Mouse (Mus musculus): ENCODE measurements around the gene Foxo3. TPM values are rescaled to one million over a fixed set of nuclear protein-coding genes. Genes with fewer than 3 reads are reported as not detected.

The Foxo3 gene
- polyA plus RNA-seq, 1 experiment from 2014 or later, result 8.0 TPM

GRCm38 (mm10) chr10:42154727-42155126, 121.8 kb downstream of the Foxo3 start:
- no peak for TF ChIP-seq EP300 (optimal IDR thresholded peaks at IDR 0.05)
- H3K4me2 ChIP-seq (replicated peaks; ENCODE audit: low read depth), result no peak overlapping the region
- no peak for ATAC-seq (ENCODE audit: low FRiP score, low TSS enrichment)
- H3K9me3 ChIP-seq (ENCODE audit: control insufficient read depth, low read length), result 0 out of 2 replicates have a peak, but pooled peaks cover 3% of the 10 kb centered on the region
- no peak overlapping the region for H3K27ac ChIP-seq (replicated peaks)
- no peaks in the 10 kb centered on the region for H3K4me1 ChIP-seq (replicated peaks; ENCODE audit: control insufficient read depth, insufficient read depth)
- no peak overlapping the region for H3K4me3 ChIP-seq (ENCODE audit: low read depth, low read length)
- 84% methylated on average over 2 of the region's 2 CpGs for WGBS
- H3K9ac ChIP-seq (ENCODE audit: low read length), result no peak overlapping the region
- H3K36me3 ChIP-seq (ENCODE audit: control insufficient read depth, insufficient read depth, low read length), result no peaks in the 10 kb centered on the region
- H3K27me3 ChIP-seq (ENCODE audit: control insufficient read depth, insufficient read depth, low read length), result no peaks in the 10 kb centered on the region
- no peak for DNase-seq (ENCODE audit: low spot score)

- no peak overlapping the region for H3K4me2 ChIP-seq (replicated peaks; ENCODE audit: low read depth)
- no peaks in the 10 kb centered on the region for H3K36me3 ChIP-seq (ENCODE audit: control insufficient read depth, insufficient read depth, low read length)
- H3K27ac ChIP-seq (replicated peaks), result no peak overlapping the region
- no peak for DNase-seq (ENCODE audit: low spot score)
- no peak overlapping the region for H3K9ac ChIP-seq (ENCODE audit: low read length)
- no peaks in the 10 kb centered on the region for H3K27me3 ChIP-seq (ENCODE audit: control insufficient read depth, insufficient read depth, low read length)
- WGBS, result 43% methylated on average over 14 of the region's 14 CpGs
- TF ChIP-seq EP300 (optimal IDR thresholded peaks at IDR 0.05) (no peak), CTCF (IDR thresholded peaks at IDR 0.05; ENCODE audit: low read depth) (no peak)
- H3K4me1 ChIP-seq (replicated peaks; ENCODE audit: control insufficient read depth, insufficient read depth), result no peaks in the 10 kb centered on the region
- H3K9me3 ChIP-seq (ENCODE audit: control insufficient read depth, low read length), result no peaks in the 10 kb centered on the region
- H3K4me3 ChIP-seq (ENCODE audit: low read depth, low read length), result no peak overlapping the region
- no peak for ATAC-seq (ENCODE audit: low FRiP score, low TSS enrichment)
These were observed 123.9 kb downstream of the Foxo3 start for GRCm38 (mm10) chr10:42152426-42153205.

GRCm38 (mm10) chr10:42149767-42150166, 126.8 kb downstream of the Foxo3 start:
- ATAC-seq (ENCODE audit: low FRiP score, low TSS enrichment) (no peak), DNase-seq (ENCODE audit: low spot score) (no peak)
- H3K9ac ChIP-seq (ENCODE audit: low read length), result no peak overlapping the region
- H3K9me3 ChIP-seq (ENCODE audit: control insufficient read depth, low read length), result no peaks in the 10 kb centered on the region
- WGBS, result 62% methylated on average over 3 of the region's 3 CpGs
- TF ChIP-seq EP300 (optimal IDR thresholded peaks at IDR 0.05) (no peak), CTCF (IDR thresholded peaks at IDR 0.05; ENCODE audit: low read depth) (no peak)
- no peak overlapping the region for H3K27ac ChIP-seq (replicated peaks)
- no peak overlapping the region for H3K4me3 ChIP-seq (ENCODE audit: low read depth, low read length)
- H3K4me2 ChIP-seq (replicated peaks; ENCODE audit: low read depth), result no peak overlapping the region
- H3K36me3 ChIP-seq (ENCODE audit: control insufficient read depth, insufficient read depth, low read length), result no peaks in the 10 kb centered on the region
- H3K4me1 ChIP-seq (replicated peaks; ENCODE audit: control insufficient read depth, insufficient read depth), result no peaks in the 10 kb centered on the region
- no peaks in the 10 kb centered on the region for H3K27me3 ChIP-seq (ENCODE audit: control insufficient read depth, insufficient read depth, low read length)

- H3K9ac ChIP-seq (ENCODE audit: low read length), result no peak overlapping the region
- no peak overlapping the region for H3K4me3 ChIP-seq (ENCODE audit: low read depth, low read length)
- ATAC-seq (ENCODE audit: low FRiP score, low TSS enrichment) (no peak), DNase-seq (ENCODE audit: low spot score) (no peak)
- no peaks in the 10 kb centered on the region for H3K27me3 ChIP-seq (ENCODE audit: control insufficient read depth, insufficient read depth, low read length)
- 55% methylated on average over 3 of the region's 3 CpGs for WGBS
- no peaks in the 10 kb centered on the region for H3K4me1 ChIP-seq (replicated peaks; ENCODE audit: control insufficient read depth, insufficient read depth)
- TF ChIP-seq EP300 (optimal IDR thresholded peaks at IDR 0.05) (no peak), CTCF (IDR thresholded peaks at IDR 0.05; ENCODE audit: low read depth) (no peak)
- H3K4me2 ChIP-seq (replicated peaks; ENCODE audit: low read depth), result no peak overlapping the region
- H3K27ac ChIP-seq (replicated peaks), result no peak overlapping the region
- H3K36me3 ChIP-seq (ENCODE audit: control insufficient read depth, insufficient read depth, low read length), result no peaks in the 10 kb centered on the region
- H3K9me3 ChIP-seq (ENCODE audit: control insufficient read depth, low read length), result no peaks in the 10 kb centered on the region
These were observed 128.2 kb downstream of the Foxo3 start for GRCm38 (mm10) chr10:42148326-42148725.

GRCm38 (mm10) chr10:42145221-42145620, 131.3 kb downstream of the Foxo3 start:
- Histone ChIP-seq H3K27ac (replicated peaks) (peak overlapping the region; percentile 56; the same call in 1 of the 2 replicates), H3K4me2 (replicated peaks; ENCODE audit: low read depth) (no peak overlapping the region), H3K4me1 (replicated peaks; ENCODE audit: control insufficient read depth, insufficient read depth) (no peaks in the 10 kb centered on the region), H3K9me3 (ENCODE audit: control insufficient read depth, low read length) (no peaks in the 10 kb centered on the region), H3K9ac (ENCODE audit: low read length) (no peak overlapping the region), H3K27me3 (ENCODE audit: control insufficient read depth, insufficient read depth, low read length) (no peaks in the 10 kb centered on the region), H3K4me3 (ENCODE audit: low read depth, low read length) (no peak overlapping the region), H3K36me3 (ENCODE audit: control insufficient read depth, insufficient read depth, low read length) (no peaks in the 10 kb centered on the region)
- DNase-seq (ENCODE audit: low spot score) (peak; percentile 31), ATAC-seq (ENCODE audit: low FRiP score, low TSS enrichment) (no peak)
- TF ChIP-seq EP300 (optimal IDR thresholded peaks at IDR 0.05), result no peak
- TF ChIP-seq CTCF (IDR thresholded peaks at IDR 0.05; ENCODE audit: low read depth), result no peak
- 38% methylated on average over 5 of the region's 5 CpGs for WGBS

GRCm38 (mm10) chr10:42144788-42145187, 131.8 kb downstream of the Foxo3 start:
- 50% methylated on average over 4 of the region's 5 CpGs for WGBS
- no peak for ATAC-seq (ENCODE audit: low FRiP score, low TSS enrichment)
- no peak overlapping the region for H3K9ac ChIP-seq (ENCODE audit: low read length)
- H3K9me3 ChIP-seq (ENCODE audit: control insufficient read depth, low read length), result no peaks in the 10 kb centered on the region
- H3K4me1 ChIP-seq (replicated peaks; ENCODE audit: control insufficient read depth, insufficient read depth), result no peaks in the 10 kb centered on the region
- no peak overlapping the region for H3K4me2 ChIP-seq (replicated peaks; ENCODE audit: low read depth)
- H3K27ac ChIP-seq (replicated peaks), result peak overlapping the region; percentile 56; the same call in 1 of the 2 replicates
- no peak overlapping the region for H3K4me3 ChIP-seq (ENCODE audit: low read depth, low read length)
- no peaks in the 10 kb centered on the region for H3K36me3 ChIP-seq (ENCODE audit: control insufficient read depth, insufficient read depth, low read length)
- H3K27me3 ChIP-seq (ENCODE audit: control insufficient read depth, insufficient read depth, low read length), result no peaks in the 10 kb centered on the region
- no peak for DNase-seq (ENCODE audit: low spot score)
- TF ChIP-seq EP300 (optimal IDR thresholded peaks at IDR 0.05), result no peak
- no peak for TF ChIP-seq CTCF (IDR thresholded peaks at IDR 0.05; ENCODE audit: low read depth)

Data from stomach, postnatal 0 days (tissue).